Mouse (Mus musculus): Measurements from ENCODE around the gene Lime1. TPM values are rescaled to one million over a fixed set of nuclear protein-coding genes. Genes with fewer than 3 reads are reported as not detected.

Gene Lime1
- polyA plus RNA-seq (2014; fragmentation: Nextera tagmentation; extraction: Ambion mirVana): 17.3 and 22.1 TPM in 2 replicates

GRCm38 (mm10) chr2:181379778-181380177, at the start of gene Lime1:
TSS of gene Lime1 (plus strand) at chr2:181380078.
- 97% methylated on average over 12 of the region's 12 CpGs for WGBS
- Histone ChIP-seq H3K4me1 (ENCODE audit: control insufficient read depth, insufficient read depth, low read length) (no peaks in the 10 kb centered on the region), H3K27ac (ENCODE audit: low read depth, low read length) (no peak within 1 kb of the TSS), H3K9me3 (ENCODE audit: control insufficient read depth, low read length) (no peaks in the 10 kb centered on the region), H3K36me3 (ENCODE audit: control insufficient read depth, insufficient read depth, low read length) (peaks cover 59% of the 10 kb centered on the region), H3K4me2 (replicated peaks; ENCODE audit: low read depth, low read length) (no peak within 1 kb of the TSS), H3K27me3 (ENCODE audit: control insufficient read depth, insufficient read depth, low read length) (no peaks in the 10 kb centered on the region), H3K9ac (ENCODE audit: low read depth, low read length) (no peak within 1 kb of the TSS), H3K4me3 (ENCODE audit: low read length) (no peak within 1 kb of the TSS)
- no peak for ATAC-seq (ENCODE audit: low FRiP score, low TSS enrichment)

- Histone ChIP-seq H3K9me3 (ENCODE audit: control insufficient read depth, low read length) (no peaks in the 10 kb centered on the region), H3K36me3 (ENCODE audit: control insufficient read depth, insufficient read depth, low read length) (peaks cover 77% of the 10 kb centered on the region)
Measured at GRCm38 (mm10) chr2:181332542-181332941, 47.3 kb upstream of the Lime1 start.

GRCm38 (mm10) chr2:181334023-181334422, 45.9 kb upstream of the Lime1 start:
- no peaks in the 10 kb centered on the region for H3K4me1 ChIP-seq (ENCODE audit: control insufficient read depth, insufficient read depth, low read length)

More at GRCm38 (mm10) chr2:181332542-181332941, 47.3 kb upstream of the Lime1 start:
- no peak for ATAC-seq (ENCODE audit: low FRiP score, low TSS enrichment)
- H3K4me1 ChIP-seq (ENCODE audit: control insufficient read depth, insufficient read depth, low read length): no peaks in the 10 kb centered on the region
- H3K4me2 ChIP-seq (replicated peaks; ENCODE audit: low read depth, low read length): no peak overlapping the region
- no peak overlapping the region for H3K27ac ChIP-seq (ENCODE audit: low read depth, low read length)
- no peak overlapping the region for H3K4me3 ChIP-seq (ENCODE audit: low read length)
- H3K9ac ChIP-seq (ENCODE audit: low read depth, low read length): no peak overlapping the region
- no peaks in the 10 kb centered on the region for H3K27me3 ChIP-seq (ENCODE audit: control insufficient read depth, insufficient read depth, low read length)

GRCm38 (mm10) chr2:181340426-181340825, 39.5 kb upstream of the Lime1 start:
- H3K9ac ChIP-seq (ENCODE audit: low read depth, low read length): no peak overlapping the region
- H3K27me3 ChIP-seq (ENCODE audit: control insufficient read depth, insufficient read depth, low read length): no peaks in the 10 kb centered on the region
- no peaks in the 10 kb centered on the region for H3K4me1 ChIP-seq (ENCODE audit: control insufficient read depth, insufficient read depth, low read length)
- WGBS: 43% methylated on average over 4 of the region's 4 CpGs
- no peak overlapping the region for H3K4me2 ChIP-seq (replicated peaks; ENCODE audit: low read depth, low read length)
- H3K36me3 ChIP-seq (ENCODE audit: control insufficient read depth, insufficient read depth, low read length): peaks cover 70% of the 10 kb centered on the region
- 0 out of 2 replicates have a peak, but pooled peaks have one; percentile 20 for ATAC-seq (ENCODE audit: low FRiP score, low TSS enrichment)
- no peaks in the 10 kb centered on the region for H3K9me3 ChIP-seq (ENCODE audit: control insufficient read depth, low read length)
- H3K4me3 ChIP-seq (ENCODE audit: low read length): no peak overlapping the region
- no peak overlapping the region for H3K27ac ChIP-seq (ENCODE audit: low read depth, low read length)

More at GRCm38 (mm10) chr2:181334023-181334422, 45.9 kb upstream of the Lime1 start:
- H3K4me2 ChIP-seq (replicated peaks; ENCODE audit: low read depth, low read length): no peak overlapping the region
- H3K36me3 ChIP-seq (ENCODE audit: control insufficient read depth, insufficient read depth, low read length): peaks cover 79% of the 10 kb centered on the region
- no peak overlapping the region for H3K27ac ChIP-seq (ENCODE audit: low read depth, low read length)
- WGBS: 66% methylated on average over 3 of the region's 3 CpGs
- H3K4me3 ChIP-seq (ENCODE audit: low read length): no peak overlapping the region
- no peaks in the 10 kb centered on the region for H3K27me3 ChIP-seq (ENCODE audit: control insufficient read depth, insufficient read depth, low read length)
- no peak overlapping the region for H3K9ac ChIP-seq (ENCODE audit: low read depth, low read length)
- peak; percentile 52; the same call in 1 of the 2 replicates for ATAC-seq (ENCODE audit: low FRiP score, low TSS enrichment)
- H3K9me3 ChIP-seq (ENCODE audit: control insufficient read depth, low read length): no peaks in the 10 kb centered on the region

- Histone ChIP-seq H3K27me3 (ENCODE audit: control insufficient read depth, insufficient read depth, low read length) (no peaks in the 10 kb centered on the region), H3K9ac (ENCODE audit: low read depth, low read length) (no peak overlapping the region), H3K4me3 (ENCODE audit: low read length) (no peak overlapping the region), H3K36me3 (ENCODE audit: control insufficient read depth, insufficient read depth, low read length) (peaks cover 60% of the 10 kb centered on the region), H3K9me3 (ENCODE audit: control insufficient read depth, low read length) (no peaks in the 10 kb centered on the region), H3K4me1 (ENCODE audit: control insufficient read depth, insufficient read depth, low read length) (no peaks in the 10 kb centered on the region), H3K4me2 (replicated peaks; ENCODE audit: low read depth, low read length) (no peak overlapping the region), H3K27ac (ENCODE audit: low read depth, low read length) (no peak overlapping the region)
- ATAC-seq (ENCODE audit: low FRiP score, low TSS enrichment): no peak
- WGBS: 96% methylated on average over 6 of the region's 6 CpGs
Measured at GRCm38 (mm10) chr2:181342766-181343165, 37.1 kb upstream of the Lime1 start.

- Histone ChIP-seq H3K4me1 (ENCODE audit: control insufficient read depth, insufficient read depth, low read length) (no peaks in the 10 kb centered on the region), H3K4me2 (replicated peaks; ENCODE audit: low read depth, low read length) (no peak overlapping the region), H3K4me3 (ENCODE audit: low read length) (no peak overlapping the region), H3K36me3 (ENCODE audit: control insufficient read depth, insufficient read depth, low read length) (peaks cover 96% of the 10 kb centered on the region), H3K27ac (ENCODE audit: low read depth, low read length) (no peak overlapping the region), H3K27me3 (ENCODE audit: control insufficient read depth, insufficient read depth, low read length) (no peaks in the 10 kb centered on the region), H3K9ac (ENCODE audit: low read depth, low read length) (no peak overlapping the region), H3K9me3 (ENCODE audit: control insufficient read depth, low read length) (no peaks in the 10 kb centered on the region)
- ATAC-seq (ENCODE audit: low FRiP score, low TSS enrichment): no peak
- WGBS: 80% methylated on average over 3 of the region's 3 CpGs
Measured at GRCm38 (mm10) chr2:181356780-181357179, 23.1 kb upstream of the Lime1 start.

GRCm38 (mm10) chr2:181363946-181364345, 15.9 kb upstream of the Lime1 start:
- Histone ChIP-seq H3K36me3 (ENCODE audit: control insufficient read depth, insufficient read depth, low read length) (peaks cover 41% of the 10 kb centered on the region), H3K4me3 (ENCODE audit: low read length) (peak overlapping the region; percentile 68), H3K27ac (ENCODE audit: low read depth, low read length) (no peak overlapping the region), H3K4me2 (replicated peaks; ENCODE audit: low read depth, low read length) (peak overlapping the region; percentile 82), H3K9me3 (ENCODE audit: control insufficient read depth, low read length) (no peaks in the 10 kb centered on the region), H3K4me1 (ENCODE audit: control insufficient read depth, insufficient read depth, low read length) (peaks cover 23% of the 10 kb centered on the region), H3K27me3 (ENCODE audit: control insufficient read depth, insufficient read depth, low read length) (no peaks in the 10 kb centered on the region), H3K9ac (ENCODE audit: low read depth, low read length) (peak overlapping the region; percentile 80; the same call in 1 of the 2 replicates)
- 71% methylated on average over 3 of the region's 3 CpGs for WGBS
- ATAC-seq (ENCODE audit: low FRiP score, low TSS enrichment): no peak

- no peaks in the 10 kb centered on the region for H3K9me3 ChIP-seq (ENCODE audit: control insufficient read depth, low read length)
- peaks cover 23% of the 10 kb centered on the region for H3K4me1 ChIP-seq (ENCODE audit: control insufficient read depth, insufficient read depth, low read length)
- WGBS: 7% methylated on average over 14 of the region's 14 CpGs
- peak overlapping the region; percentile 82 for H3K4me2 ChIP-seq (replicated peaks; ENCODE audit: low read depth, low read length)
- 0 out of 2 replicates have a peak, but pooled peaks have one; percentile 18 for ATAC-seq (ENCODE audit: low FRiP score, low TSS enrichment)
- peak overlapping the region; percentile 82; the same call in 1 of the 2 replicates for H3K27ac ChIP-seq (ENCODE audit: low read depth, low read length)
- H3K4me3 ChIP-seq (ENCODE audit: low read length): peak overlapping the region; percentile 68
- peaks cover 40% of the 10 kb centered on the region for H3K36me3 ChIP-seq (ENCODE audit: control insufficient read depth, insufficient read depth, low read length)
- peak overlapping the region; percentile 80 for H3K9ac ChIP-seq (ENCODE audit: low read depth, low read length)
- H3K27me3 ChIP-seq (ENCODE audit: control insufficient read depth, insufficient read depth, low read length): no peaks in the 10 kb centered on the region
Measured at GRCm38 (mm10) chr2:181364487-181364859, 15.4 kb upstream of the Lime1 start.

GRCm38 (mm10) chr2:181364860-181365596, 14.8 kb upstream of the Lime1 start, which contains the start of the genes Zgpat and Arfrp1:
TSS of gene Zgpat (plus strand) at chr2:181364928.
TSS of gene Arfrp1 (minus strand) at chr2:181365404.
- peak within 1 kb of the TSS; percentile 82 for H3K27ac ChIP-seq (ENCODE audit: low read depth, low read length)
- no peaks in the 10 kb centered on the region for H3K27me3 ChIP-seq (ENCODE audit: control insufficient read depth, insufficient read depth, low read length)
- H3K9ac ChIP-seq (ENCODE audit: low read depth, low read length): peak within 1 kb of the TSS; percentile 80
- peaks cover 23% of the 10 kb centered on the region for H3K4me1 ChIP-seq (ENCODE audit: control insufficient read depth, insufficient read depth, low read length)
- peak within 1 kb of the TSS; percentile 82 for H3K4me2 ChIP-seq (replicated peaks; ENCODE audit: low read depth, low read length)
- WGBS: under 1% methylated on average over 63 of the region's 71 CpGs
- no peaks in the 10 kb centered on the region for H3K9me3 ChIP-seq (ENCODE audit: control insufficient read depth, low read length)
- peaks cover 40% of the 10 kb centered on the region for H3K36me3 ChIP-seq (ENCODE audit: control insufficient read depth, insufficient read depth, low read length)
- H3K4me3 ChIP-seq (ENCODE audit: low read length): peak within 1 kb of the TSS; percentile 68
- ATAC-seq (ENCODE audit: low FRiP score, low TSS enrichment): peak; percentile 93
